Mouse (Mus musculus): ENCODE data around the gene Taf1d. TPM values are rescaled to one million over a fixed set of nuclear protein-coding genes. Genes with fewer than 3 reads are reported as not detected.
A peak's percentile ranks its signal among the peaks of the same experiment; 100 is the strongest.
"Not testable (repeated sequence)": the region's sequence is repeated elsewhere in the genome, so short reads cannot be mapped to it uniquely, and the experiment has no call there.

Gene Taf1d
- 100 to 1,000 TPM in 1 of 2 experiments, 10 to 100 TPM in 1; 76.4 to 128 TPM for total RNA-seq (2021)
- 2.7 and 3.0 TPM in 2 replicates for polyA plus RNA-seq (2012; rRNA removed)
- long read RNA-seq, partial matches to known transcripts, result 3 of 12 reads
- long read RNA-seq, other reads (novel, unspliced or antisense), result 4 of 12 reads

GRCm38 (mm10) chr9:15305503-15306397 lies at the start of gene Taf1d:
Gene Taf1d (plus strand): TSS chr9:15306214.
- peak; percentile 98 for DNase-seq

GRCm38 (mm10) chr9:15256214-15256613 lies 49.8 kb upstream of the Taf1d start:
- DNase-seq, result no peak

- no peak for DNase-seq
Measured at GRCm38 (mm10) chr9:15261980-15262379, 44.0 kb upstream of the Taf1d start.

GRCm38 (mm10) chr9:15263487-15263886 lies 42.5 kb upstream of the Taf1d start:
- no peak for DNase-seq

- no peak for DNase-seq
Measured at GRCm38 (mm10) chr9:15273981-15274380, 32.0 kb upstream of the Taf1d start.

- DNase-seq, result no peak
Measured at GRCm38 (mm10) chr9:15276855-15277254, 29.2 kb upstream of the Taf1d start.

- no peak for DNase-seq
Measured at GRCm38 (mm10) chr9:15278343-15278742, 27.7 kb upstream of the Taf1d start.

GRCm38 (mm10) chr9:15279139-15279648 lies 26.8 kb upstream of the Taf1d start:
- no peak for DNase-seq

GRCm38 (mm10) chr9:15279649-15280490 lies 26.1 kb upstream of the Taf1d start, which contains the start of gene Med17:
Gene Med17 (minus strand): TSS chr9:15279931.
- peak; percentile 96 for DNase-seq

- DNase-seq, result no peak
Measured at GRCm38 (mm10) chr9:15280491-15280879, 25.5 kb upstream of the Taf1d start.

- peak; percentile 40 for DNase-seq
Measured at GRCm38 (mm10) chr9:15285443-15285842, 20.6 kb upstream of the Taf1d start.

GRCm38 (mm10) chr9:15287846-15288245 lies 18.2 kb upstream of the Taf1d start:
- DNase-seq, result no peak

- DNase-seq, result no peak
Measured at GRCm38 (mm10) chr9:15288402-15288801, 17.6 kb upstream of the Taf1d start.

GRCm38 (mm10) chr9:15289251-15289650 lies 16.8 kb upstream of the Taf1d start:
- no peak for DNase-seq

GRCm38 (mm10) chr9:15297112-15297511 lies 8.9 kb upstream of the Taf1d start:
- DNase-seq, result no peak

GRCm38 (mm10) chr9:15298451-15298850 lies 7.6 kb upstream of the Taf1d start:
- DNase-seq, result no peak

- peak; percentile 25 for DNase-seq
Measured at GRCm38 (mm10) chr9:15300056-15300455, 6.0 kb upstream of the Taf1d start.

GRCm38 (mm10) chr9:15301399-15301798 lies 4.6 kb upstream of the Taf1d start:
- peak; percentile 87 for DNase-seq

- DNase-seq, result not testable (repeated sequence)
Measured at GRCm38 (mm10) chr9:15302006-15302405, 4.0 kb upstream of the Taf1d start.

GRCm38 (mm10) chr9:15302881-15303280 lies 3.1 kb upstream of the Taf1d start:
- peak; percentile 58 for DNase-seq

- no peak for DNase-seq
Measured at GRCm38 (mm10) chr9:15306398-15307119, 545 bp downstream of the Taf1d start, which contains the start of gene 4931406C07Rik. Gene 4931406C07Rik (minus strand): TSS chr9:15306448.
